Mouse (Mus musculus) ovary, postnatal 10 days (tissue): Measurements from ENCODE around the gene Cebpb.

ENCODE experiments used
- DNase-seq: peaks from one replicate; pipeline ENCODE4 v3.0.0; 2022; ENCODE audit warnings: low spot score

Gene Cebpb

GRCm38 (mm10) chr2:167691871-167692661, 3.4 kb downstream of the Cebpb start:
- DNase-seq: no peak

DNA sequence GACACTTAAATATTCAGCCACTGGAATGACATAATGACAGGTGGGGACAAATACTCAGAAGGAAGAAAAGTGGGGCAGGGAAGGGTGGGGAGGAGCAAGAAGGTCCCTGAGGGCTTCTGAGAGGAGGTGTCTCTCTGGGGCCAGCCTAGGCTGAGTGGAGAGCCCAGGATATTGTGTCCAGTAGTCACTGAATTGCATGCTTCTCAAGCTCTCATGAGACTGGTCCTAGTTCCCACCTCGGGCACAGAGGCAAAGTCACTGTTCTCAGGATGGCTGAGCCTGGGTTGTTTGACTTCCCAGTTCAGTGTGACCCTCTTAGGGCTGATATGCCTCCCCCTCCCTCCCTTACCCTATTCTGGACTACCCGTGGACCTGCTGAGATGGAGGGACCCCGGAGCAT, 4.1 kb downstream of the Cebpb start:
- DNase-seq: no peak

- DNase-seq: no peak
Measured at GRCm38 (mm10) chr2:167693540-167693939, 4.8 kb downstream of the Cebpb start.

DNA sequence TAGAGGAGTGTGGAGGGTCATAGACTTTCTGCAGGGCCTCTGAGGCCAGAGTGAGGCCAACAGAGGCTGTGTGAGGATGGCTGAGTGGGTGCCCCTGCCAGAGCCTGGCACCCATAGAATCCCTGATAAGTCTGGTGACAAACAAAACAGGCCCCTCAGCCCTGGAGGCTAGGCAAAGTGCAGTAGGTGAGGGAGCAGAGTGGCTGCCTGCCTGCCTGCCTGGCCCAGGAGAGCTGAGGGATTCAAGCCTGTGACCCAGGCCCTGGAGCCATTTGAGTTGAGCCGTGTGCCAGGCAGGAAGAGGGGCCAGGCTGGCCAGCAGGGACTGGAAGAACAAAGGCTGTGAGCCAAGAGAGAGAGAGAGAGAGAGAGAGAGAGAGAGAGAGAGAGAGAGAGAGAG, 5.5 kb downstream of the Cebpb start:
- DNase-seq: no peak

- no peak for DNase-seq
Measured at GRCm38 (mm10) chr2:167694963-167695362, 6.2 kb downstream of the Cebpb start.

DNA sequence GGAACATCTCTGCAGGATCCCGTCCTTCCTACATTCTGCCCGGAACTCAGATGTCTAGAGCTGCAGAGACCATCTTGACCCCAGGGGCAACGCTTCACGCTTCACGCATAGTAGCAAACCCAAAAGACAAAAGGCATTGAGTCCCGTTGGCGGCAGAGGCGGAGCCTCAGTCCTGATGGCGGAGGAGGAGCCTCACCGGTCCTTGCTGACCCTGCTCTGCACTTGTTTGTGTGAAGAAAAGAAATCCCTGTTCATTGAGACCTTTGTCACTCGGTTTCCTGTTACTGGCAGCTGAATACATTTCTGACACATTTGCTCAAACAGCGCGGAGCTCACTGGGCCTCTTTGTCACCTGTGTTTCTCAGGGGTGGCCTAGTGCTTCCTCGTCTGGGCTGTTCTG, 6.8 kb downstream of the Cebpb start:
- no peak for DNase-seq

DNA sequence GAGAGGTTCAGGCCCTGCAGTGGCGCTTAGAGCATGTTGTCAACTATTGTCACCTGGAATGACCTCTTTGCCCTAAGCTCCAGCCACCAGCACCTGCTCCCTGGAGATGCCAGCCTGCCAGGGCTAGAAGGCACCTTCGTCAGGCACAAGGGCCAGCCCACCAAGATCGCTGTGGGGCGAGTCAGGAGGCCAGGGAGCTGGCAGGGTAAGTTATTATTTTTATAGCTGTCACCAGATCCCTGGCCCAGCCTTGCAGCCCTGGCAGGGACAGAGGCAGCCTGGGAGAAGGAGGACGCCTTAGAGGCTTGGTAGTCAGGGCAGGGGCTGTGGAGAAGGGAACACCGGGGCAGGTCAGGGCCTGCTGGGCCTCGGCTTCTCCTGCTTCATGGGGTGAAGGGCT, 7.4 kb downstream of the Cebpb start:
- DNase-seq: no peak

- no peak for DNase-seq
Measured at GRCm38 (mm10) chr2:167697902-167698301, 9.2 kb downstream of the Cebpb start.

GRCm38 (mm10) chr2:167700018-167700417, 11.3 kb downstream of the Cebpb start:
- DNase-seq: no peak

GRCm38 (mm10) chr2:167701472-167701871, 12.8 kb downstream of the Cebpb start:
- DNase-seq: no peak

DNA sequence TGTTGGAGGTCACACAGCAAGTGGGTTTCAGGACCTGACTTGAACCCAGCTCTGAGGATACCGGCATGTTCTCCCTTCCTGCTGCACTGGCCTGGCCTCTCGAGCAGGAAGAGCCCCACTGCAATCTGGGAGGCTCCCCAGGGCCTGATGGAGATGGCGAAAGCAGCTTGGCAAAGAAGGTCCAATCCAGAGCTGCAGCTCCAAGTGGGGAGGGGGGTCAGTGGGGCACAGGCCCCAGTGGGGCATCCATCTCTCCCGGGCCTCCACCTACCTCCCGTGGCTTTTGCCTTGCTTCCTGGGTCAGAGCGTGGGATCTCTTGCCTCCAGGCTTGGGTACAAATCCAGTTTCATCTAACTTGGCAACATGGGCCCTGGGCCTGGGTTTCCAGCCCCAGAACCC, 13.4 kb downstream of the Cebpb start:
- no peak for DNase-seq

GRCm38 (mm10) chr2:167704409-167704808, 15.7 kb downstream of the Cebpb start:
- no peak for DNase-seq

- DNase-seq: no peak
Measured at GRCm38 (mm10) chr2:167706183-167706939, 17.6 kb downstream of the Cebpb start.

- DNase-seq: no peak
Measured at GRCm38 (mm10) chr2:167708373-167708772, 19.7 kb downstream of the Cebpb start.

DNA sequence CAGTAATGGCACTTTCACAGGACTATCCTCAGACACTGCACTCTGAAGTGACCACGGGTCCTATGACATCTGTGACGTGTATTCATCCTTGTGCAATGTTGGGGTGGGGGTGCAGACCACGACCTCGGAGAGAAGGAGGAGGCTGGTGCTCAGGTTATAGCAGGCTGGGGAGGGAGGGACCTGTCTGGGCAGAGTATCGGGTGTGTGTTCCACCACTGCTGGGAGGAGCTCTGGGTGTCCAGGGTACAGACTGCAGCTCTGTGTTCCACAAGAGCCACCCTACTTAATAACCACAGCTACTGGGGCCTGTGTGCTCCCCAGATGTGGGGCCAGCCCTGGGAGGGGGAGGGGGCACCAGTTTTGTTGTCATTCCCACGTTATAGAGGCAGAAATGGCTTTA, 21.3 kb downstream of the Cebpb start:
- DNase-seq: no peak

- no peak for DNase-seq
Measured at GRCm38 (mm10) chr2:167710574-167710973, 21.9 kb downstream of the Cebpb start.

DNA sequence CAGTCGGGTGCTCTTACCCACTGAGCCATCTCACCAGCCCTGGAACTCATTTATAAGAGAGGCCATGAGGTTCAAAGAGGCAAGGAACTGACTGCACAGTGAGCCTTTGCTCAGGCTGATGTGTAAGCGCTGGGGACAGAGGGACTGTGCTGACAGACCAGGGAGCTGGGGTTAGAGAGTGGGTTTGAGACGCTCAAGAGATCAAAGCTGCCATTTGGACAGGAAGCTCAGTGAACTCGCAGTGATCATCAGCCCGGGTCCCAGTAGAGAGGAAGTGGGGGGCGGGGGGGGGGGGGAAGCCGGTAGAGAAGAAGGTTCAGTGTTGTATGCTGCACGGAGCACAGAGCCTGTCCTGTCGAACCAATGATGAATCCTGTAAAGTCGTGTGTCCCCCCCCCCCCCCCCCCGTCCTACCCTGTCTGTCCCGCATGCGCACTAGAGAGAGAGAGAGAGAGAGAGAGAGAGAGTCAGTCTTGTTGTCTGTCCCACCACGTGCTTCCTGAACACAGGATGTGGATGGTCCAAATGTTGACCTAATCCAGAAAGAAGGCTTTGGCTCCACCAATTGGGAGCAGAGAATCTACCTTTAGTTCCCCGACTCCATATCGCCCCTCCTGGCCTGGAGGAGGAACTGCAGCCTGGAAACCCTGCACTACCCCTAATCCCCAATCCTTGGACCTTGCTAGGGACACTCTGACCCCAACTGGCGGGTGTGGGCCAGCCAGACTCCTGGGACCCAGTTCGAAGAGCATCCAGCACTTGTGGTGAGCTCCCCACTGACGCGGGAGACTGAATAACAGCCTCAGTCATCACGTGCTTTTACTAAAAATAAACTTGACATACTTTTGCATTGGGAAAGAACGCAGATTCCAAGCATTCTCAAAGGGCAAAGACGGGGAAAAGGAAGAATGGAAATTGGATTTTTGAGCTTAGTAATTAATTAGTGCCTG, 24.4 kb downstream of the Cebpb start:
- DNase-seq: no peak

GRCm38 (mm10) chr2:167714298-167714697, 25.6 kb downstream of the Cebpb start:
- no peak for DNase-seq

- DNase-seq: no peak
Measured at GRCm38 (mm10) chr2:167715008-167715407, 26.3 kb downstream of the Cebpb start.

GRCm38 (mm10) chr2:167717208-167717607, 28.5 kb downstream of the Cebpb start:
- no peak for DNase-seq

DNA sequence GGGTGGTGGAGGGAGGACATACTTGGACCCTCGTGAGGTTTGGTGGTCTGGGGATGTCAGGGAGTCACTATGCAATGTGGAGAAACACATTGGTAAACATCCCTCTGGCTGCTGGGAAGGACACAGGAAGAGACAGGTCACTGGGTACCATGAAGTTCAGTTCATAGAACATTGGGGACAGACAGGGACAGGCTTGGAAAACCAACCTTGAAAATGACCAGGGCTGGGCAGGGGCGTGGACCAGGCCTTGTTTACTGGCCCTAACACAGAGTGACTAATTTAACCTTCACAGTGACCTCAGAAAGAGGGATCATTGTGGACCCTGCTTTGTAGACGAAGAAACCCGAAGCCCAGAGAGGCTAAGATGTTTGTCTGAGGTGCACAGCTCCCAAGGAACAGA, 30.8 kb downstream of the Cebpb start:
- no peak for DNase-seq

DNA sequence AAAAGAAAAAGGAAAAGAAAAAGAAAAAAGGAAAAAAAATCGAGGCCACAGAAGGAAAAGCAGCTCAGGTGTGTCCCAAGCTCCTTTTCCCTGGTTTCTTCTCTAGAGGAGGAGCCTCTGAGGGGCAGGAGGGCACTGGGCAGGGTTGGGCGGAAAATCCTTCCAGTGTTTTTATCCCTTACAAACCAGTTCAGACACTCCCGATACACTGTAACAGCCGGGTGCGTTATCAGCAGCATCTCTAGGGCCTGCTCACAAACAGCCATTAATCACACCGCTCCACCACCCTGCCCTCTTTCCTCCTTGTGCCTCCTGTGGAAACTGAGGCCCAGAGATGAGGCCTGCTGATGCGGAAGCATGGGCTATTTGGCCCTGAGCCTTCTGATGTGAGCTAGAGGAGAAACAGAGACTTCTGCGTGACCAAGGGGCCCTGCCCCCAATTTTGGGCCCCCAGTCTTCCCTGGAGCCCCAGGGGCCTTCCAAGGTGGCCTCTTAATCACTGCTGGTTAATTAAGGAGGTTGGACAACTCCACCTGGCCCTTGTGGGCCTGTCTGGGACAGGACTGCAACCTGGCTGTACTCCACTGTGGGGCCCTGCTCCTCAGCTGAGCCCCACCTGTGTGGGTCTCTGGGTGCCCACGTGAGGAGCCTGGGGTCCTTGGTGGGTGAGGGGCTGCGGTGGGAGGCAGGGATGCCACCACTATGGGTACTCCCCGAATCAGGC, 32.6 kb downstream of the Cebpb start:
- no peak for DNase-seq
